Mouse (Mus musculus) midbrain, embryonic 10.5 days (tissue): Measurements from ENCODE around the gene Ttc37. TPM values are rescaled to one million over a fixed set of nuclear protein-coding genes. Genes with fewer than 3 reads are reported as not detected.

ENCODE experiments used
- DNase-seq: peaks from one replicate; pipeline ENCODE4 v3.0.0-alpha.2; 2017; ENCODE audit warnings: low spot score
- H3K27ac ChIP-seq: fragments of 300-500 bp; sonication (generic); replicated peaks from 2 replicates; pipeline ENCODE4 v1.5.1; 2016; ENCODE audit warnings: mild to moderate bottlenecking
- H3K27me3 ChIP-seq: fragments of 300-500 bp; sonication (generic); 2 replicates; pipeline ENCODE4 v1.6.1; 2016; ENCODE audit warnings: low read depth, mild to moderate bottlenecking; ENCODE audit not compliant: poor library complexity, severe bottlenecking
- H3K36me3 ChIP-seq: fragments of 300-500 bp; sonication (generic); 2 replicates; pipeline ENCODE4 v1.6.1; 2016; ENCODE audit warnings: mild to moderate bottlenecking, moderate library complexity
- H3K4me1 ChIP-seq: fragments of 300-500 bp; sonication (generic); 2 replicates; pipeline ENCODE4 v1.6.1; 2016
- H3K4me3 ChIP-seq: fragments of 300-500 bp; sonication (generic); 2 replicates; pipeline ENCODE4 v1.5.1; 2016; ENCODE audit warnings: mild to moderate bottlenecking, moderate library complexity
- H3K9me3 ChIP-seq: fragments of 300-500 bp; sonication (generic); replicated peaks from 2 replicates; pipeline ENCODE4 v1.6.1; 2016; ENCODE audit warnings: mild to moderate bottlenecking
- WGBS: fragments of 180-500 bp; shearing (Covaris S2); methylation state at CpG from one replicate; pipeline ENCODE4 v1.1.7; 2016; 5-methylcytosine and 5-hydroxymethylcytosine counted together
- polyA plus RNA-seq: library from polyadenylated mRNA; unstranded; fragments of >200 nt; fragmentation: Nextera tagmentation; extraction: Ambion mirVana; gene quantifications from 2 replicates; pipeline ENCODE4 v1.2.1, GENCODE M21; 2016

Ttc37 gene
- polyA plus RNA-seq, 1 experiment from 2014 or later, result 11.9 TPM

GRCm38 (mm10) chr13:76101989-76102388 lies 3.5 kb downstream of the Ttc37 start:
- peaks cover 16% of the 10 kb centered on the region; the same call in 1 of the 2 replicates for H3K36me3 ChIP-seq
- H3K27me3 ChIP-seq, result no peaks in the 10 kb centered on the region
- peaks cover 13% of the 10 kb centered on the region for H3K4me1 ChIP-seq
- H3K27ac ChIP-seq, result no peak overlapping the region
- H3K4me3 ChIP-seq, result no peak overlapping the region
- no peaks in the 10 kb centered on the region for H3K9me3 ChIP-seq
- 93% methylated on average over 2 of the region's 2 CpGs for WGBS
- DNase-seq, result no peak

DNA sequence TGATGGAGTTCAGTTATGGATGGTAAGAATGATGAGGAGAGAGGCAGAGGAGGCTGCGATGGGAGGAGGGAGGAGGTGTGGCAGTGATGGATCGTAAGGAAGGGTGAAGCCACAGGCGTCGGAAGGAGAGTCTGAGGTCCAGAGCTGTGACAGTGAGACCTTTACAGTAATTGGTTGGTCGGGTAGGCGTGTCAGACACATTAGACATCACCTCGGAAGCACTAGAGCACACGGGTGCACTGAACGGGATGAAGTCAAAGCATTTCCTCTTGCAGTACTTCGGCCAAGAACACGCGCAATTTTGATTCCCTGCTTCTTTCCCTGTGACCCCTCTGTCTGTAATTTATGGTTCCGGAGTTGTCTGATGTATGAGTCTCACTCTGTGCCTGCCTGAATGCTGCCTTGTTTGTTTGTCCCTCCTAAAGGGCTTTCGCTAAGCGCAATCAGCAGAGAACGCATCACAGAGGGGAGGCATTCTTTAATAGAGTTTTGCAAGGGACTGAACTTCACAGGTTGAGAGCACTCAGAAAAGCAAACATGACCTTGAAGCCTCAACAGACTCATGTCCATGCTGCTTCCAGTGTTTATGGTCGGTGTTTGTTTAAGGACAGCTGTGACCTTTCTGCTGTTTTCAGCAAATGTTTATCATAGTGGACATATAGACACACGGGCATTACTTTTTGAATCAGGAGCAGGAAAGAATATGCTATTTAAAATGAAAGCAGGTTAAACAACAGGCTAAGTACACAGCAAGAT lies 10.7 kb downstream of the Ttc37 start:
- Histone ChIP-seq H3K27me3 (no peaks in the 10 kb centered on the region), H3K4me3 (no peak overlapping the region), H3K27ac (no peak overlapping the region), H3K36me3 (peaks cover 42% of the 10 kb centered on the region), H3K4me1 (no peaks in the 10 kb centered on the region), H3K9me3 (no peaks in the 10 kb centered on the region)
- 90% methylated on average over 18 of the region's 18 CpGs for WGBS
- DNase-seq, result no peak

- 95% methylated on average over 4 of the region's 4 CpGs for WGBS
- Histone ChIP-seq H3K9me3 (no peaks in the 10 kb centered on the region), H3K27ac (no peak overlapping the region), H3K4me3 (no peak overlapping the region), H3K4me1 (no peaks in the 10 kb centered on the region), H3K36me3 (peaks cover 77% of the 10 kb centered on the region), H3K27me3 (no peaks in the 10 kb centered on the region)
- no peak for DNase-seq
Measured at GRCm38 (mm10) chr13:76128799-76129198, 30.3 kb downstream of the Ttc37 start.

GRCm38 (mm10) chr13:76132415-76132814 lies 33.9 kb downstream of the Ttc37 start:
- Histone ChIP-seq H3K27ac (no peak overlapping the region), H3K9me3 (no peaks in the 10 kb centered on the region), H3K36me3 (peaks cover 64% of the 10 kb centered on the region), H3K27me3 (no peaks in the 10 kb centered on the region), H3K4me1 (no peaks in the 10 kb centered on the region), H3K4me3 (no peak overlapping the region)
- DNase-seq, result no peak
- 85% methylated on average over 4 of the region's 4 CpGs for WGBS

- no peaks in the 10 kb centered on the region for H3K4me1 ChIP-seq
- H3K27ac ChIP-seq, result no peak overlapping the region
- H3K36me3 ChIP-seq, result peaks cover 63% of the 10 kb centered on the region
- H3K27me3 ChIP-seq, result no peaks in the 10 kb centered on the region
- no peak overlapping the region for H3K4me3 ChIP-seq
- H3K9me3 ChIP-seq, result no peaks in the 10 kb centered on the region
- WGBS, result 91% methylated on average over 3 of the region's 3 CpGs
- DNase-seq, result no peak
Measured at GRCm38 (mm10) chr13:76138862-76139261, 40.3 kb downstream of the Ttc37 start.

DNA sequence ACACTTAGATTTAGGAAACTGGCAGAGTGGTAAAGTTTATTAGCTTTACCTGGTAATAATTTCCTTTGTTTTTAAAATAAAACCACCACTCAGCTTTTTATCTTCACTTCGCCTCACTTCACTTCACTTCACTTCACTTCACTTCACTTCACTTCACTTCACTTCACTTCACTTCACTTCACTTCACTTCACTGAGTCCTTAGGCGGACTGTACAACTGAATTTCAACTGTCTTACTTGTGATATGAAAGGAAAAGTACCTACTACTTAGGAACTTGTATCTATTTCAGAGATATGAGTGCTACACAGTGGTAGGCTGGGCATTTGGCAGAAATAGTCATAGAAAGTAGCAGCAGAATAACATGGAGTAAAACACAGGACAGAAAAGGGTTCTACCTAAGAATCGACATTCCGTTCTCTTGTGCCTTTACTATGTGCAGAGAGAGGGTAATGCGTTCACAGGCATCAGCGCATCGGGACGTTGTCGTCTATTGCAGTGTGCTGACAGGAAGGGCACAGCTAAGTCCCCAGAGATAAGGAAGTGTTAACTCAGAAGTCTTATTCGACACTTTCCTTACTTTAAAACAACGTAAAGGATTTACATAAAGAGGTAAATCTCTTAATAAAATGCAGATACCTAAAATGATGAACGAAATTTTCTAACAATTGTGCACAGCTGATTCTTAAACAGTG lies 42.7 kb downstream of the Ttc37 start:
- WGBS, result 90% methylated on average over 12 of the region's 12 CpGs
- no peaks in the 10 kb centered on the region for H3K4me1 ChIP-seq

DNA sequence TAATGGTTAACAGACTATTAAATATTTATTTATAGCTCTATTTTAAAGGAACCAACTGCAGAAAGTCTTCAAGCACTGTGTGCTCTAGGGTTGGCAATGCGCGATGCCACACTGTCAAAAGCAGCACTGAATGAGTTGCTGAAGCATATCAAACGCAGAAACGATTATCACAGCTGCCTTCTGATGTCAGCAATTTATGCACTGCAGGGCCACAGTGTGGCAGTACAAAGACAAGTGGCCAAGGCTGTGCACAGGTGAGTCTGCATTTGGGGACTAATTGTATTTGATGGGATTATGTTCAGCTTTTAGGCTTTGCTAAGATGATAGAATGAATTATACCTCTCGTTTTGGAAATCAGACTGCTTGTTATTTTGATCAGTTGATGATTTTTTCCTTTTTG lies 51.9 kb downstream of the Ttc37 start:
- H3K27ac ChIP-seq, result no peak overlapping the region
- no peak for DNase-seq
- no peaks in the 10 kb centered on the region for H3K9me3 ChIP-seq
- no peaks in the 10 kb centered on the region for H3K4me1 ChIP-seq
- no peak overlapping the region for H3K4me3 ChIP-seq
- WGBS, result 89% methylated on average over 5 of the region's 5 CpGs
- H3K27me3 ChIP-seq, result no peaks in the 10 kb centered on the region
- peaks cover 60% of the 10 kb centered on the region for H3K36me3 ChIP-seq

More for the DNA sequence above, 42.7 kb downstream of the Ttc37 start:
- H3K9me3 ChIP-seq, result no peaks in the 10 kb centered on the region
- H3K27me3 ChIP-seq, result no peaks in the 10 kb centered on the region
- no peak overlapping the region for H3K4me3 ChIP-seq
- H3K27ac ChIP-seq, result no peak overlapping the region
- DNase-seq, result no peak
- H3K36me3 ChIP-seq, result peaks cover 52% of the 10 kb centered on the region

DNA sequence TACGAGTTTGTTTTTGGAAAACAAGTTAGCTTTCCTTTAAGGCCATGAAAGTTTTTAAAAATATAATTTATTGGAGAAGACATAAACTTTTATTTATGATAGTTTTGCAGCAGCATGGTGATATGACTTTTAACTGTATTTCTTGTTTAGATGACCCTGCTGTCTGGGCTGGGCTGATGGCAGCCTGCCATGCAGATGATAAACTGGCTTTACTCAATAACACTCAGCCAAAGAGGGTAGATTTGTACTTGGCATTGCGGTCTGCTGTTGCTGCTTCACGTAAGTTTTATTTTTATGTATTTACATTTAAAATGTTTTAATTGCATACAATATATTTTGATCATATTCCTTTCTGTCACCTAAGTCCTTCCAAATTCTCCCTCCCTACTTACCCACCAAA lies 58.6 kb downstream of the Ttc37 start:
- Histone ChIP-seq H3K27me3 (no peaks in the 10 kb centered on the region), H3K4me3 (no peak overlapping the region), H3K4me1 (no peaks in the 10 kb centered on the region; the same call in 1 of the 2 replicates), H3K9me3 (no peaks in the 10 kb centered on the region), H3K36me3 (peaks cover 65% of the 10 kb centered on the region), H3K27ac (no peak overlapping the region)
- WGBS, result 94% methylated on average over 3 of the region's 3 CpGs
- no peak for DNase-seq

- H3K36me3 ChIP-seq, result peaks cover 67% of the 10 kb centered on the region
- WGBS, result 94% methylated on average over 1 of the region's 1 CpGs
- H3K4me3 ChIP-seq, result no peak overlapping the region
- no peaks in the 10 kb centered on the region for H3K9me3 ChIP-seq
- H3K4me1 ChIP-seq, result no peaks in the 10 kb centered on the region; the same call in 1 of the 2 replicates
- no peak for DNase-seq
- no peaks in the 10 kb centered on the region for H3K27me3 ChIP-seq
- H3K27ac ChIP-seq, result no peak overlapping the region
Measured at GRCm38 (mm10) chr13:76157508-76157907, 59.0 kb downstream of the Ttc37 start.

DNA sequence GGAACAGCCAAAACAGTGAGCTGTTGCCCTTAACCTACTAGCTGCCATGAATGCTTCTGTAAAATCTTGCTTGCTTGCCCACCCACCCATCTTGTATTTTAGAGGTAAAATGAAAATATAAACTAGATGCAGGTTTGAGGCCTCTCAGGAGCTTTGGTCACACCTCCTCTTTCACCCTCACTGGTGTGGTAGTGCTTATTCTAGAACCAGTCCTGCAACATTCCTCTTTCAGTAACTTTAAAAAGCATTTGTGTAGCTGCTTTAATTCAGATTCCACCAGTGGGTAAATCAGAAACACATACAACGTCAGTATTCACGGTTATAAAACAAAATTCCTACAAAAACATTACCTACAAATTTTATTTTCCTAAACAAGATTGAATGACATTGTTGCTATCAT lies 62.1 kb downstream of the Ttc37 start:
- Histone ChIP-seq H3K36me3 (peaks cover 75% of the 10 kb centered on the region), H3K27ac (no peak overlapping the region), H3K4me1 (no peaks in the 10 kb centered on the region; the same call in 1 of the 2 replicates), H3K9me3 (no peaks in the 10 kb centered on the region), H3K4me3 (no peak overlapping the region), H3K27me3 (no peaks in the 10 kb centered on the region)
- WGBS, result 95% methylated on average over 2 of the region's 2 CpGs
- DNase-seq, result no peak

- Histone ChIP-seq H3K4me1 (no peaks in the 10 kb centered on the region), H3K4me3 (no peak overlapping the region), H3K27me3 (no peaks in the 10 kb centered on the region), H3K36me3 (peaks cover 37% of the 10 kb centered on the region), H3K27ac (no peak overlapping the region), H3K9me3 (peaks cover 5% of the 10 kb centered on the region; the same call in 1 of the 2 replicates)
- no peak for DNase-seq
Measured at GRCm38 (mm10) chr13:76174297-76174696, 75.8 kb downstream of the Ttc37 start.

GRCm38 (mm10) chr13:76178700-76179099 lies 80.2 kb downstream of the Ttc37 start:
- no peaks in the 10 kb centered on the region for H3K27me3 ChIP-seq
- 93% methylated on average over 5 of the region's 5 CpGs for WGBS
- H3K36me3 ChIP-seq, result peaks cover 46% of the 10 kb centered on the region
- no peak overlapping the region for H3K4me3 ChIP-seq
- no peaks in the 10 kb centered on the region for H3K4me1 ChIP-seq
- peaks cover 5% of the 10 kb centered on the region; the same call in 1 of the 2 replicates for H3K9me3 ChIP-seq
- no peak overlapping the region for H3K27ac ChIP-seq
- DNase-seq, result no peak

DNA sequence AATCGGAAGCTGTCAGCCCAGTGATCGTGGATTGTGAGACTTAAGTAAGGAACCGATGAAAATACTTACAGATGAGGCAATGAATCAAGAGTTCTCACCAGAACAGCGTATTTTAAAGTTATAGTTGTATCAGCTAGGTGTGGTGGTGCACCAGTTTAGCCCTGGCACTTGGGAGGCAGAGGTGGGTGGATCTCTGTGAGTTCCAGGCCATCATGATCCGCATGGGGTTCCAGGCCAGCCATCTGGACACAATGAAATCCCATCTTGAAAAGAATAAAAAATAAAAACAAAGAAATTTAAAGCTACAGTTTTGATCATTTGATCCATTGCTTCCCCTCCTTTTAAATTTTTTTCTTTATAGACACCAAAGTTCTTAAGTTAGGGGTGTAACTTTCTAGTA lies 89.1 kb downstream of the Ttc37 start:
- H3K4me3 ChIP-seq, result no peak overlapping the region
- peaks cover 40% of the 10 kb centered on the region for H3K36me3 ChIP-seq
- WGBS, result 95% methylated on average over 5 of the region's 5 CpGs
- H3K27me3 ChIP-seq, result no peaks in the 10 kb centered on the region
- no peaks in the 10 kb centered on the region for H3K4me1 ChIP-seq
- H3K27ac ChIP-seq, result no peak overlapping the region
- no peaks in the 10 kb centered on the region for H3K9me3 ChIP-seq
- DNase-seq, result no peak
